In the genomic region with DNA sequence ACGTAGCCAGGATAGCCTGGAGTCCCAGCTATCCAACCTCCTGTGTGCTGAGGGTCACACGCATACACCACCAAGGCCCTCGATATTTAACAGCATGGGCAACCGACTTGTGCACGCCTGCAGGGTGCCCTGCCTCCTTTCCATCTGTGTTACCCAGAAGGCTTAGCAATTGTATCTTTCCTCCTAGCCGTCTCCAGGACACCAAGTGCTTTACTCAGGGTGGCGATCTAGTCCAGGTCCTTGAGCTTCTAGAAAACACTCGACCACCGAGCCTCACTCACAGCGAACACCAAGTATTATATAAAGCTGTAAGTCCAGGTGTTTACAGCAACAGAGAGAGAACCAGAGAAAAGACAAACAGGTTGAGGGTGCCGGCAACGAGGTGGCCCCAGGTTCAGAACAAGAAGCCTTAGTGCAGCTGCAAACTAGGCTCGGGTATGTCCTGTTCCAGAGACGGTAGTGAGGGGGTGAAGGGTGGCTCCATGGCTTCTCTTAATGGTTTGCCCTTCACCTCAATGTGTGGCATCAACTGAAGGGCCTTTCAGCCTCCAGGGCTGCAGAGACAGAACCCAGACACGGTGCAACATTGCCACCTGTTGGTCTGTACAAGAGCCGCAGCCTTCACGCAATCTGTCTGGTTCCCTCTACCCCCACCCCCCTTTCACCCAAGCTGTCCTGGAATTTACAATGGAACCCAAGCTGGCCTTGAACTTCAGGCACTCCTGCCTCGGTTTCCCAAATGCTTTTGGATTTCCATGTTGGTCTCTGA, we compare ENCODE assay signal across 7 mouse cellular contexts. TPM values are rescaled to one million over a fixed set of nuclear protein-coding genes. Genes with fewer than 3 reads are reported as not detected.
DNase-seq lines count a peak whose midpoint lies in the region; ATAC-seq and TF ChIP-seq lines count a peak whose summit lies in the region.

No protein-coding gene starts in this region.

- intact Hi-C loops in heart, postnatal 36 days (cut with DNase I) = loop anchor here (1.0 kb wide), 1 partner anchor 278 kb away; no protein-coding TSS in a partner anchor

- peaks cover 4 to 22% of the 10 kb centered on the region in 2 experiments; a peak in 3 of 4 replicates for H3K4me1 ChIP-seq in ES-E14 (ENCODE audit: control insufficient read depth in 2 of 2, insufficient read depth in 2 of 2, low read length in 2 of 2, poor library complexity in 1 of 2)

- H3K4me3 ChIP-seq in ES-E14 (ENCODE audit: insufficient read depth in 1 of 2, low read depth in 1 of 2, low read length in 2 of 2, poor library complexity in 1 of 2, severe bottlenecking in 1 of 2) = no peak overlapping the region

- no peak for TF ChIP-seq POLR2A in brain, embryonic 14.5 days (IDR thresholded peaks at IDR 0.05; ENCODE audit: borderline replicate concordance, extremely low read depth, insufficient read depth, insufficient read length, poor library complexity, severe bottlenecking)

- no peak overlapping the region for H3K9ac ChIP-seq in ES-E14 (ENCODE audit: insufficient read depth, low read depth, low read length, poor library complexity, severe bottlenecking)

- ATAC-seq in erythroid progenitor cell, adult 5-6 weeks (replicated peaks; ENCODE audit: low FRiP score, poor library complexity, severe bottlenecking) = peak; percentile 72

- no peak overlapping the region for H3K27ac ChIP-seq in ES-E14 (ENCODE audit: insufficient read depth, low read depth, low read length, poor library complexity, severe bottlenecking)

- DNase-seq in ES-E14 (ENCODE audit: low read depth, low spot score) = no peak
- peak; percentile 84 for DNase-seq in brain, embryonic 14.5 days (ENCODE audit: low read depth)
- DNase-seq in heart, postnatal 36 days = peak; percentile 74 to 78
- peak; percentile 88 to 89 for DNase-seq in layer of hippocampus, postnatal 10 days (ENCODE audit: low spot score in 2 of 2)
- DNase-seq in lung, postnatal 14 days = peak; percentile 78
- peak; percentile 78 for DNase-seq in retina, postnatal 7 days (ENCODE audit: low read depth, low spot score)

- TF ChIP-seq CTCF in brain, embryonic 14.5 days (IDR thresholded peaks at IDR 0.05; ENCODE audit: borderline replicate concordance, extremely low read depth, insufficient read depth, insufficient read length) = peak; percentile 98

- H3K36me3 ChIP-seq in ES-E14 (ENCODE audit: control insufficient read depth, insufficient read depth, low read length, poor library complexity, severe bottlenecking) = no peaks in the 10 kb centered on the region

- in situ Hi-C loops in ES-E14 (cut with MboI; ENCODE audit: low sequenced_read_pairs in 2 of 2, unreplicated experiment in 2 of 2) = no loop called here

- no peaks in the 10 kb centered on the region for H3K9me3 ChIP-seq in ES-E14 (ENCODE audit: control insufficient read depth, insufficient read depth, low read depth, low read length)

TF ChIP-seq in ES-E14, 5 proteins besides CTCF, POLR2A, EP300 and RAD21:
- no peak for TF ChIP-seq ZNF384 (IDR thresholded peaks at IDR 0.05; ENCODE audit: low read depth, low read length)
- peak; percentile 64; the same call in 1 of the 2 replicates for TF ChIP-seq ZC3H11A (IDR thresholded peaks at IDR 0.05; ENCODE audit: borderline replicate concordance, low read depth, low read length)
- no peak for TF ChIP-seq MAFK (IDR thresholded peaks at IDR 0.05; ENCODE audit: insufficient read depth, low read depth, low read length)
- no peak for TF ChIP-seq CHD2 (IDR thresholded peaks at IDR 0.05; ENCODE audit: low read depth, low read length)
- no peak for TF ChIP-seq HCFC1 (IDR thresholded peaks at IDR 0.05; ENCODE audit: borderline replicate concordance, insufficient read depth, low read length)
TF ChIP-seq in ES-E14: peak in this region for 1.

RNA-seq across cellular contexts. Expression of gene Qprt, which starts 11.6 kb away (rescaled TPM):
- 5.6 and 7.1 TPM in 2 replicates for total RNA-seq in ES-E14 (2012; rRNA removed)
- 0.75 and 0.76 TPM in 2 replicates for polyA plus RNA-seq in brain, embryonic 14.5 days (2012; rRNA removed)
- not detected in 2 replicates for total RNA-seq in erythroid progenitor cell, adult 5-6 weeks (2015; ENCODE audit: low replicate concordance)
- total RNA-seq in erythroid progenitor cell, adult 5-6 weeks (2017; ENCODE audit: low replicate concordance) = 1.8 TPM in 1 of 2 replicates, not detected in the other
- total RNA-seq in heart, postnatal 36 days (2021) = not detected
- under 1 TPM; 0.20 to 0.57 TPM for total RNA-seq in layer of hippocampus, postnatal 10 days (2021)

RNA-seq across cellular contexts. Expression of gene AI467606, which starts 19.3 kb away (rescaled TPM):
- 13.5 and 31.2 TPM in 2 replicates for total RNA-seq in ES-E14 (2012; rRNA removed)
- polyA plus RNA-seq in brain, embryonic 14.5 days (2012; rRNA removed) = 1.5 and 2.1 TPM in 2 replicates
- total RNA-seq in erythroid progenitor cell, adult 5-6 weeks (2015; ENCODE audit: low replicate concordance) = 18.0 and 25.9 TPM in 2 replicates
- 10.5 and 12.7 TPM in 2 replicates for total RNA-seq in erythroid progenitor cell, adult 5-6 weeks (2017; ENCODE audit: low replicate concordance)
- total RNA-seq in heart, postnatal 36 days (2021) = 1 to 10 TPM; 1.6 to 1.9 TPM
- 1 to 10 TPM; 1.3 to 1.4 TPM for total RNA-seq in layer of hippocampus, postnatal 10 days (2021)

RNA-seq across cellular contexts. Expression of gene Zg16, which starts 23.3 kb away (rescaled TPM):
- not detected in 2 replicates for total RNA-seq in ES-E14 (2012; rRNA removed)
- polyA plus RNA-seq in brain, embryonic 14.5 days (2012; rRNA removed) = 0.21 TPM in 1 of 2 replicates, not detected in the other
- 3.6 and 9.2 TPM in 2 replicates for total RNA-seq in erythroid progenitor cell, adult 5-6 weeks (2015; ENCODE audit: low replicate concordance)
- 1.2 and 6.0 TPM in 2 replicates for total RNA-seq in erythroid progenitor cell, adult 5-6 weeks (2017; ENCODE audit: low replicate concordance)
- not detected for total RNA-seq in heart, postnatal 36 days (2021)
- total RNA-seq in layer of hippocampus, postnatal 10 days (2021) = not detected

RNA-seq across cellular contexts. Expression of gene Spn, which starts 27.2 kb away (rescaled TPM):
- total RNA-seq in ES-E14 (2012; rRNA removed) = 30.2 and 67.4 TPM in 2 replicates
- 0.09 and 0.10 TPM in 2 replicates for polyA plus RNA-seq in brain, embryonic 14.5 days (2012; rRNA removed)
- total RNA-seq in erythroid progenitor cell, adult 5-6 weeks (2015; ENCODE audit: low replicate concordance) = 16.2 and 30.2 TPM in 2 replicates
- total RNA-seq in erythroid progenitor cell, adult 5-6 weeks (2017; ENCODE audit: low replicate concordance) = 30.8 and 32.0 TPM in 2 replicates
- under 1 TPM; 0.76 to 0.92 TPM for total RNA-seq in heart, postnatal 36 days (2021)
- total RNA-seq in layer of hippocampus, postnatal 10 days (2021) = under 1 TPM; 0.33 to 0.55 TPM
